Mouse (Mus musculus): ENCODE results near the gene Slc4a8.

DNA sequence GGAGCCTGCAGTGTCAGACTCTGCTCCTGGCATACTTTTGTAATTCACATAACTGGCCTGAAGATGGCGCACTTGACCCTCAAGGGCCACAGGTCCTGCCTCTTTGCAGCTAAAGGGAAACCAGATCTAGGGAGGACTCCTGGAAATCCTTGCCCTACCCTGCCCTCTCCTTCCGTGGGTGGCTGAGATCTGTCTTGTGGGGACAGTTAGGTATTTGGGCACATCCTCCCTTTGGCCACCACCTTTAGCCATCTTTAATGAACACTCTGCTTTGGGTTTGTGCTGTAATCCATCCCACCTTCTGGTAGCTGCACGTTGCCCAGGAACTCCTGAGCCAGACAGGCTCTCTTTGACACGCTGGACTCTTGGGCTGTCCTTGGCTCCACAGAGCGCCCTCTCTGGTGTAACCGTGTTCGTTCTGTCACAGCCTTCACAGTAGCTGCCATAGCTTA lies 4.0 kb upstream of the Slc4a8 start:
- TF ChIP-seq CTCF (IDR thresholded peaks at IDR 0.05; ENCODE audit: insufficient read depth, low read depth, low read length) = peak; percentile 64
- no peak for TF ChIP-seq POLR2A (IDR thresholded peaks at IDR 0.05; ENCODE audit: insufficient read depth, low read depth, low read length)
